Mouse (Mus musculus) kidney, postnatal 0 days (tissue): Measurements from ENCODE around the gene Plekhb2. TPM values are rescaled to one million over a fixed set of nuclear protein-coding genes. Genes with fewer than 3 reads are reported as not detected.

Source experiments
- ATAC-seq: fragments of 200-750 bp; cut with Nextera tagmentation; replicated peaks from 2 replicates; pipeline ENCODE4 v1.8.0; 2017; ENCODE audit warnings: low read depth, moderate number of reproducible peaks, moderate TSS enrichment, moderate library complexity; ENCODE audit not compliant: low FRiP score
- DNase-seq: peaks from one replicate; pipeline ENCODE4 v3.0.0-alpha.2; 2016; ENCODE audit warnings: low spot score
- H3K27ac ChIP-seq: fragments of 300-500 bp; sonication (generic); 2 replicates; pipeline ENCODE4 v1.5.1; 2014; ENCODE audit warnings: mild to moderate bottlenecking
- H3K27me3 ChIP-seq: fragments of 300-500 bp; sonication (generic); 2 replicates; pipeline ENCODE4 v1.6.1; 2014; ENCODE audit warnings: low read length, mixed read lengths; ENCODE audit not compliant: insufficient read depth
- H3K36me3 ChIP-seq: fragments of 300-500 bp; sonication (generic); 2 replicates; pipeline ENCODE4 v1.6.1; 2014; ENCODE audit warnings: low read length, mixed read lengths; ENCODE audit not compliant: insufficient read depth
- H3K4me1 ChIP-seq: fragments of 300-500 bp; sonication (generic); replicated peaks from 2 replicates; pipeline ENCODE4 v1.6.1; 2014; ENCODE audit warnings: antibody characterized with exemption, low read length, mixed read lengths; ENCODE audit not compliant: insufficient read depth
- H3K4me2 ChIP-seq: fragments of 300-500 bp; sonication (generic); 2 replicates; pipeline ENCODE4 v1.6.1; 2014; ENCODE audit warnings: mild to moderate bottlenecking, low read length, moderate library complexity, mixed read lengths
- H3K4me3 ChIP-seq: fragments of 300-500 bp; sonication (generic); replicated peaks from 2 replicates; pipeline ENCODE4 v1.5.1; 2014; ENCODE audit warnings: low read depth, low read length
- H3K9ac ChIP-seq: fragments of 300-500 bp; sonication (generic); 2 replicates; pipeline ENCODE4 v1.6.1; 2014; ENCODE audit warnings: low read depth, low read length
- H3K9me3 ChIP-seq: fragments of 300-500 bp; sonication (generic); replicated peaks from 2 replicates; pipeline ENCODE4 v1.6.1; 2016; ENCODE audit warnings: low read length, inconsistent platforms, mixed read lengths
- CTCF ChIP-seq: IDR thresholded peaks from 2 replicates; pipeline ENCODE4 v1.5.1; 2016; ENCODE audit warnings: antibody characterized with exemption, low read depth, mild to moderate bottlenecking, moderate library complexity
- WGBS: fragments of 180-500 bp; shearing (Covaris S2); extraction: QIAGEN DNeasy Blood & Tissue Kit; methylation state at CpG from one replicate; pipeline ENCODE4 v1.1.7; 2014; 5-methylcytosine and 5-hydroxymethylcytosine counted together
- polyA plus RNA-seq: library from polyadenylated mRNA; unstranded; fragments of >200 nt; fragmentation: Nextera tagmentation; extraction: Ambion mirVana; gene quantifications from 2 replicates; pipeline ENCODE4 v1.2.1, GENCODE M21; 2015

The Plekhb2 gene
- polyA plus RNA-seq, 1 experiment from 2014 or later: 61.2 TPM

- H3K9me3 ChIP-seq: no peaks in the 10 kb centered on the region
- no peak for DNase-seq
- no peak overlapping the region for H3K27ac ChIP-seq
- H3K4me2 ChIP-seq: no peak overlapping the region
- H3K9ac ChIP-seq: no peak overlapping the region
- H3K4me3 ChIP-seq: no peak overlapping the region
- no peaks in the 10 kb centered on the region for H3K4me1 ChIP-seq
- WGBS: 88% methylated on average over 11 of the region's 11 CpGs
- no peak for ATAC-seq
- no peaks in the 10 kb centered on the region for H3K27me3 ChIP-seq
- H3K36me3 ChIP-seq: peaks cover 42% of the 10 kb centered on the region
- TF ChIP-seq CTCF: no peak
Measured at GRCm38 (mm10) chr1:34810293-34810692, 39.5 kb upstream of the Plekhb2 start.

GRCm38 (mm10) chr1:34811035-34811434 is 38.7 kb upstream of the Plekhb2 start:
- DNase-seq: no peak
- TF ChIP-seq CTCF: no peak
- Histone ChIP-seq H3K9ac (no peak overlapping the region), H3K36me3 (peaks cover 46% of the 10 kb centered on the region), H3K27me3 (no peaks in the 10 kb centered on the region), H3K4me1 (no peaks in the 10 kb centered on the region), H3K9me3 (no peaks in the 10 kb centered on the region), H3K4me2 (no peak overlapping the region), H3K27ac (no peak overlapping the region), H3K4me3 (no peak overlapping the region)
- no peak for ATAC-seq
- WGBS: 62% methylated on average over 6 of the region's 6 CpGs

- H3K36me3 ChIP-seq: peaks cover 51% of the 10 kb centered on the region
- ATAC-seq: no peak
- WGBS: 58% methylated on average over 6 of the region's 6 CpGs
Measured at GRCm38 (mm10) chr1:34811581-34811980, 38.2 kb upstream of the Plekhb2 start.

GRCm38 (mm10) chr1:34812407-34813247 is 37.1 kb upstream of the Plekhb2 start:
- no peak overlapping the region for H3K9ac ChIP-seq
- DNase-seq: no peak
- H3K27ac ChIP-seq: no peak overlapping the region
- no peaks in the 10 kb centered on the region for H3K9me3 ChIP-seq
- no peak; the same call in 1 of the 2 replicates for ATAC-seq
- no peaks in the 10 kb centered on the region for H3K27me3 ChIP-seq
- 84% methylated on average over 13 of the region's 13 CpGs for WGBS
- no peak overlapping the region for H3K4me2 ChIP-seq
- H3K4me1 ChIP-seq: no peaks in the 10 kb centered on the region
- TF ChIP-seq CTCF: peak; percentile 29; the same call in 1 of the 2 replicates
- peaks cover 61% of the 10 kb centered on the region for H3K36me3 ChIP-seq
- no peak overlapping the region for H3K4me3 ChIP-seq

More at GRCm38 (mm10) chr1:34811581-34811980, 38.2 kb upstream of the Plekhb2 start:
- Histone ChIP-seq H3K9me3 (no peaks in the 10 kb centered on the region), H3K4me1 (no peaks in the 10 kb centered on the region), H3K4me3 (no peak overlapping the region), H3K27ac (no peak overlapping the region), H3K4me2 (no peak overlapping the region), H3K9ac (no peak overlapping the region), H3K27me3 (no peaks in the 10 kb centered on the region)
- no peak for TF ChIP-seq CTCF
- peak; percentile 31 for DNase-seq

- no peak overlapping the region for H3K4me2 ChIP-seq
- TF ChIP-seq CTCF: no peak
- 85% methylated on average over 6 of the region's 6 CpGs for WGBS
- H3K36me3 ChIP-seq: peaks cover 82% of the 10 kb centered on the region
- H3K9ac ChIP-seq: no peak overlapping the region
- H3K9me3 ChIP-seq: no peaks in the 10 kb centered on the region
- no peak overlapping the region for H3K4me3 ChIP-seq
- no peaks in the 10 kb centered on the region for H3K4me1 ChIP-seq
- ATAC-seq (no peak), DNase-seq (no peak)
- H3K27ac ChIP-seq: no peak overlapping the region
- H3K27me3 ChIP-seq: no peaks in the 10 kb centered on the region
Measured at GRCm38 (mm10) chr1:34815843-34816242, 33.9 kb upstream of the Plekhb2 start.

DNA sequence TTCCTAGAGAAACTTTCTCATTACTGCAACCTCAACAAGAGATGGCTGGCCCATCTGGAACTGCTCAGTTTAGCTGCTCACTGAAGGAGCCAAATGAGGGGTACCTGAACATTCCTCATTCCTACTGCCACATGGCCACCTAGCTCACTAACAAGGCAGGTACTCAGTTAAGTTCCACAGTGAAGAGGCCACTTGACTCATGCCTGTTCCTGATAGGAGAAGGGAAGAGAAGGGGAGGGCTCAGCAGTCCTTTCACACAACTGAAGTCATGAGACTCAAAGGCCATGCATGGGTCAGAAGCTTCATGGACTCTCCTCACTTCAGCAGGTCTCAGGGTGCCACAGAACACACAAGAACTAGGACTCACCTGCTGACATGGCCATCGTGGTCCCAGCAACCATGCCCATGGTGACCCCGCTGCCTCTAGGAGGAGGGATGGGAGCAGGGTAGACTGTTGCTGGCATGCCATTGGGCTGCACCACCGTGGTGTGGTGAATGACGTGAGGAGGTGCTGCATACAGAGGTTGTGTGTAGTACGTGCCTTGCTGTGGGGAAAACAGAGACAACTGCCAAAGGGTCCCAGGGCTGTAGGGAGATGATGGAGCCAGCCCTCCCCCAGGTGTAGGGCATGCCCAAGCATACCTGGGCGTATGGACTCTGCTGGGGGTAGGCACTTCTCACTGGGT is 30.4 kb upstream of the Plekhb2 start:
- Histone ChIP-seq H3K9me3 (no peaks in the 10 kb centered on the region), H3K27ac (no peak overlapping the region), H3K4me1 (no peaks in the 10 kb centered on the region), H3K36me3 (peaks cover 61% of the 10 kb centered on the region), H3K27me3 (no peaks in the 10 kb centered on the region), H3K4me3 (no peak overlapping the region), H3K4me2 (no peak overlapping the region), H3K9ac (no peak overlapping the region)
- no peak for TF ChIP-seq CTCF
- DNase-seq: no peak
- 91% methylated on average over 6 of the region's 6 CpGs for WGBS
- no peak; the same call in 1 of the 2 replicates for ATAC-seq
